Mouse (Mus musculus): ENCODE results near the gene Gatb.

DNA sequence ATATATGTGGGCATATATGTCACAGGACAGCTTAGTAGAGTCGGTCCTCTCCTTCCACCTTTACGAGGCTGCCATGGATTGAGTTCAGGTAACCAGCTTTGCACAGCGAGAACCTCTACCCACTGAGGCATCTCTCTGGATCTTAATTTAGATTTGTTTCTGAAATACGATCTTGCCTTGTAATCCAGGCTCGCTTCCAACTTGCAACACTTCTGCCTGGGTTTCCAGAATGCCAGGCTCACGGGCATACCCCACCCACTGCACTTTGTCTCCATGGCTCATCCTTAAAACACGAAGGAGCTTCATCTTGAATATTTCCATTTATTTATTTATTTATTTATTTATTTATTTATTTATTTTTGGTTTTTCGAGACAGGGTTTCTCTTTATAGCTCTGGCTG, 111.4 kb downstream of the Gatb start:
- TF ChIP-seq CTCF (IDR thresholded peaks at IDR 0.05; ENCODE audit: borderline replicate concordance, insufficient read depth, low read depth, low read length) (no peak), POLR2A (IDR thresholded peaks at IDR 0.05; ENCODE audit: borderline replicate concordance, insufficient read depth, low read length) (no peak)

All from cerebellum, adult 2 months (tissue).